Mouse (Mus musculus): Measurements from ENCODE around the gene Gosr2. TPM values are rescaled to one million over a fixed set of nuclear protein-coding genes. Genes with fewer than 3 reads are reported as not detected.
A peak's percentile ranks its signal among the peaks of the same experiment; 100 is the strongest.

Gene Gosr2
- total and polyA plus RNA-seq, 3 experiments, result 16.0 to 72.1 (median 69.2) TPM

DNA sequence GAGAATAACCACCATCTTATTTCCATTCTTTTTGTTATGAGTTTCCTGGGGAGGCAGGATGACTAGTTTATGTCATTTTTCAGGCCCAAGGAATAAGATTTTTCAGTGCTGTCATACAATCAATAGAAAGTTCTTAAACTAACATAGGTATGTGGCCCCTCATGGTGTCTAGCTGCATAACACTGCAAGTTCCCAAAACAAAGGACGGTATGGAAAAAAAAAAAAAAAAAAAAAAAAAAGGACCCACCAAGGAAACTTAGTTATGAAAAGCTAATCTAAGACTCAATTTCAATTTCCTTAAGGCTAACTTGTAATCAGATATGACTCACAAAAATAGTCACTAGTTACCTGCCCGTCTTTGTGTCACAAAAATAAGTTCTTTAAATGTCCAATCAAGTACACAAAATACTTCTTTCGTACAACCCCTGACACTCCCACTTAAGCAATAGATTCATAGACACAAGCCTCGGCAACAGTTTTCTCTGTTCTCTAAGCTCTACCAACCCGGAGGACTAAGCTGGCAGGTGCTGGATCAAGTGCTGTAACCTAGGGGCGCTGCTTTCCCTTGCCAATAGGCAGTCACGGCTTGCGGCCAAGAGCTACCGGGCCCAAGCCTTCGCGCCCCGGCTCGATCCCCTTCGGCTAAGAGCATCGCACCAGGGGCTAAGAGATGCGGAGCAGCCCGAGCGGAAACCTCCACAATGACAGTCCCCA, 690 bp downstream of the Gosr2 start:
- no peaks in the 10 kb centered on the region for H3K9me3 ChIP-seq (replicated peaks)
- no peak for ATAC-seq (ENCODE audit: extremely low read depth, insufficient number of reproducible peaks, low FRiP score, poor library complexity, severe bottlenecking)
- H3K36me3 ChIP-seq (replicated peaks), result peaks cover 29% of the 10 kb centered on the region
- peaks cover 26% of the 10 kb centered on the region for H3K4me1 ChIP-seq (ENCODE audit: insufficient read depth, low read depth, low read length)
- peaks cover 10% of the 10 kb centered on the region for H3K27me3 ChIP-seq (ENCODE audit: insufficient read depth, low read length)
- no peak for TF ChIP-seq GATA1 (IDR thresholded peaks at IDR 0.05; ENCODE audit: borderline replicate concordance, low read length)
- TF ChIP-seq TAL1 (conservative IDR thresholded peaks at IDR 0.05; ENCODE audit: low read depth, low read length), result no peak
- TF ChIP-seq CTCF (IDR thresholded peaks at IDR 0.05; ENCODE audit: low read depth, low read length), result no peak
- no peak for TF ChIP-seq POLR2AphosphoS5 (IDR thresholded peaks at IDR 0.05; ENCODE audit: insufficient replicate concordance, low read depth, low read length)
- no peak for TF ChIP-seq GATA2 (IDR thresholded peaks at IDR 0.05; ENCODE audit: borderline replicate concordance, low read depth, low read length)
- H3K4me3 ChIP-seq (ENCODE audit: low read depth, low read length), result peak overlapping the region; percentile 79
- no peak for DNase-seq (ENCODE audit: low spot score)

DNA sequence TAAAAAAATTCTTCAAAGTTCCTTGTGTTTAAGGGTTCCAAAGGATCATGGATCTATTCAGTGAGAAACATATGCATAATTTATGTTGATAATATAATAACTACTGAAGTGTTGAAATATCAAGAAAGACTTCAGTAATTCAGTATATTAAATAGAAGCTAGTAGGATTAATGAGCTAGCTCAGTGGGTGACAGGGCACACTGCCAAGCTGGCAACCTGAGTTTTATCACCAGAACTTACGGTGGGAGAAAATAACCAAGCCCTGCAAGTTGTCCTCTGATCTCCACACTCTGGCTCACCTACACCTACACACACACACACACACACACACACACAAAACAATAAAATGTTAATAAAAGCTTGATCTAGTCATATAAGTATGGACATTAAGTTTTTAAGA, 4.5 kb downstream of the Gosr2 start:
- H3K27me3 ChIP-seq (ENCODE audit: insufficient read depth, low read length), result no peaks in the 10 kb centered on the region
- ATAC-seq (ENCODE audit: extremely low read depth, insufficient number of reproducible peaks, low FRiP score, poor library complexity, severe bottlenecking) (no peak), DNase-seq (ENCODE audit: low spot score) (no peak)
- no peaks in the 10 kb centered on the region for H3K9me3 ChIP-seq (replicated peaks)
- H3K4me3 ChIP-seq (ENCODE audit: low read depth, low read length), result no peak overlapping the region
- peaks cover 63% of the 10 kb centered on the region for H3K36me3 ChIP-seq (replicated peaks)
- no peak for TF ChIP-seq GATA1 (IDR thresholded peaks at IDR 0.05; ENCODE audit: borderline replicate concordance, low read length)
- no peak for TF ChIP-seq POLR2AphosphoS5 (IDR thresholded peaks at IDR 0.05; ENCODE audit: insufficient replicate concordance, low read depth, low read length)
- no peak for TF ChIP-seq CTCF (IDR thresholded peaks at IDR 0.05; ENCODE audit: low read depth, low read length)
- TF ChIP-seq GATA2 (IDR thresholded peaks at IDR 0.05; ENCODE audit: borderline replicate concordance, low read depth, low read length), result no peak
- no peak for TF ChIP-seq TAL1 (conservative IDR thresholded peaks at IDR 0.05; ENCODE audit: low read depth, low read length)
- H3K4me1 ChIP-seq (ENCODE audit: insufficient read depth, low read depth, low read length), result peaks cover 26% of the 10 kb centered on the region

DNA sequence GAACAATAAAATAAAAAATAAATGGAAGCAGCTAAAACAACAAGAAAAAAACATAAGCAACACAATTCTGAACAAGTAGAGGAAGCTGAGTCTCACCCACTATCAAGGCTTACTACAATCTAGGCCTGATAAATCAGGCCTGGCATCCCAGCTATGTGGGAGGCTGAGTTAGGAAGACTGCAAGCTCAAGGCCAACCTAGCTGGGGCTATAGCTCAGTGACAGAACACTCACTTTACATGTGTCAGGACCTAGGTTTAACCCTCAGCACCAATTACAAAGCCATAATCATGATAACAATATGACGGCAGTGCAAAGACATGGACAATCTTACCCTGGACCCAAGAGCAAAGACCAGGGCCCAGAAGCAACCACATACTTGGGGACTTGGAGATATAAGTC, 6.7 kb downstream of the Gosr2 start:
- H3K9me3 ChIP-seq (replicated peaks), result no peaks in the 10 kb centered on the region
- H3K4me3 ChIP-seq (ENCODE audit: low read depth, low read length), result no peak overlapping the region
- DNase-seq (ENCODE audit: low spot score), result no peak
- H3K27me3 ChIP-seq (ENCODE audit: insufficient read depth, low read length), result no peaks in the 10 kb centered on the region
- H3K36me3 ChIP-seq (replicated peaks), result peaks cover 84% of the 10 kb centered on the region
- no peak for ATAC-seq (ENCODE audit: extremely low read depth, insufficient number of reproducible peaks, low FRiP score, poor library complexity, severe bottlenecking)
- no peak for TF ChIP-seq GATA2 (IDR thresholded peaks at IDR 0.05; ENCODE audit: borderline replicate concordance, low read depth, low read length)
- TF ChIP-seq TAL1 (conservative IDR thresholded peaks at IDR 0.05; ENCODE audit: low read depth, low read length), result no peak
- H3K4me1 ChIP-seq (ENCODE audit: insufficient read depth, low read depth, low read length), result peaks cover 22% of the 10 kb centered on the region

DNA sequence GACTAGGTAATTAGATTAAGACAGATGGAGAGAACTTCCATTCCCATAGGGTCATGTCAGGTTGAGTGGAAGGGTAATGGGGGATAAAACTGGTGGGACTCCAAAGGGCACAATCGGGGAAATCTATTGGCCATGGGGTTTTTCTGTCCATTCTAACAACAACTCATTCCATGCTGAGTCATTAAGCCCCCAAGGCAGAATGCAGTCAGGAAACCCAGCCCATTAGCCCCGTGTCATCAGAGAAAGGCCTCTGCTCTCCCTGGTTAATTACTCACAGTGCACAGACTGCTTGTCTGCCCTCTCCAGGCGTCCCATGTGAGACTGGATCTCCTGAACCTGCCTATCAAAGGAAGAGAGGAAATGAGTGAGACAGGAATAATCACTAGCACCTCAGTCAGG, 8.7 kb downstream of the Gosr2 start:
- no peak overlapping the region for H3K4me3 ChIP-seq (ENCODE audit: low read depth, low read length)
- H3K9me3 ChIP-seq (replicated peaks), result no peaks in the 10 kb centered on the region
- TF ChIP-seq GATA1 (IDR thresholded peaks at IDR 0.05; ENCODE audit: borderline replicate concordance, low read length) (no peak), TAL1 (conservative IDR thresholded peaks at IDR 0.05; ENCODE audit: low read depth, low read length) (no peak), POLR2AphosphoS5 (IDR thresholded peaks at IDR 0.05; ENCODE audit: insufficient replicate concordance, low read depth, low read length) (no peak), CTCF (IDR thresholded peaks at IDR 0.05; ENCODE audit: low read depth, low read length) (no peak), GATA2 (IDR thresholded peaks at IDR 0.05; ENCODE audit: borderline replicate concordance, low read depth, low read length) (no peak)
- DNase-seq (ENCODE audit: low spot score) (no peak), ATAC-seq (ENCODE audit: extremely low read depth, insufficient number of reproducible peaks, low FRiP score, poor library complexity, severe bottlenecking) (no peak)
- H3K4me1 ChIP-seq (ENCODE audit: insufficient read depth, low read depth, low read length), result peaks cover 9% of the 10 kb centered on the region
- H3K27me3 ChIP-seq (ENCODE audit: insufficient read depth, low read length), result no peaks in the 10 kb centered on the region
- H3K36me3 ChIP-seq (replicated peaks), result peaks cover 86% of the 10 kb centered on the region

DNA sequence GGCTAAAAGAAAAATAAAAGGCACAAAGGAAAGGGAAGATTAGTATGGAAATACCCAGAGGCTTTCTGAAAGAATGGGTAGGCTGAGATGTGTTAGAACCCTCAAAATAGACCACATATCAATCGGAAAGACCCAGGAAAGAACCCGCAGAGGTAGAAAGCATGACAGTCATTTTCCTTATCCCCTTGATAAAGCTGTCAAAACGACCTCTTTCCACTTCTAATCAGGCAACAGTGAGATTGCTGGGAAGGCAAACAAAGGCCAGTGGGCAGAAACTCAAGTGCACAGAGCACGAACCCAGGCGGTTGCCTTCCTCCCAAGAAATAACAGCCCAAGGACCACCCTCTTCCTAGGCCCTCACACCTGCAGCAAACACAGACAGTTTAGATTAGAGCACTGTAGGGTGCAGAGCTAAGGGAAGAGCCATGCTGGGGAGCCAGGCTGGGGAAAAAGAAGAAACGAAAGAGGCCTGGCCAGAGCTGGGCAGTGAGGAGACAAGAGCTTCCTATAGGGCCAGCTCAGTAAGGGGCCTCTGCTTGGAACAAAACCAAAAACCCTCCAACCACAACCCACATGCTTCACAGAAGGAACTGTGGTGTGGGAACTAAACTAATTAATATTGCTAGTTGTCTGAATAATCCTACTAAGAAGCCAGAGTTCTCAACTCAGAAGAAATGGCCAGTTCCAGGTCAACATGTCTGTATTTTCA, 9.3 kb downstream of the Gosr2 start:
- H3K4me3 ChIP-seq (ENCODE audit: low read depth, low read length), result no peak overlapping the region
- no peaks in the 10 kb centered on the region for H3K27me3 ChIP-seq (ENCODE audit: insufficient read depth, low read length)
- no peaks in the 10 kb centered on the region for H3K9me3 ChIP-seq (replicated peaks)
- peaks cover 9% of the 10 kb centered on the region for H3K4me1 ChIP-seq (ENCODE audit: insufficient read depth, low read depth, low read length)
- DNase-seq (ENCODE audit: low spot score) (no peak), ATAC-seq (ENCODE audit: extremely low read depth, insufficient number of reproducible peaks, low FRiP score, poor library complexity, severe bottlenecking) (no peak)
- no peak for TF ChIP-seq TAL1 (conservative IDR thresholded peaks at IDR 0.05; ENCODE audit: low read depth, low read length)
- no peak for TF ChIP-seq GATA1 (IDR thresholded peaks at IDR 0.05; ENCODE audit: borderline replicate concordance, low read length)
- no peak for TF ChIP-seq POLR2AphosphoS5 (IDR thresholded peaks at IDR 0.05; ENCODE audit: insufficient replicate concordance, low read depth, low read length)
- TF ChIP-seq GATA2 (IDR thresholded peaks at IDR 0.05; ENCODE audit: borderline replicate concordance, low read depth, low read length), result no peak
- H3K36me3 ChIP-seq (replicated peaks), result peaks cover 90% of the 10 kb centered on the region

GRCm38 (mm10) chr11:103686706-103687105, 11.0 kb downstream of the Gosr2 start:
- ATAC-seq (ENCODE audit: extremely low read depth, insufficient number of reproducible peaks, low FRiP score, poor library complexity, severe bottlenecking), result no peak
- Histone ChIP-seq H3K9me3 (replicated peaks) (no peaks in the 10 kb centered on the region), H3K36me3 (replicated peaks) (peaks cover 96% of the 10 kb centered on the region), H3K4me3 (ENCODE audit: low read depth, low read length) (no peak overlapping the region), H3K4me1 (ENCODE audit: insufficient read depth, low read depth, low read length) (peaks cover 9% of the 10 kb centered on the region), H3K27me3 (ENCODE audit: insufficient read depth, low read length) (no peaks in the 10 kb centered on the region)
- no peak for DNase-seq (ENCODE audit: low spot score)
- TF ChIP-seq TAL1 (conservative IDR thresholded peaks at IDR 0.05; ENCODE audit: low read depth, low read length) (no peak), POLR2AphosphoS5 (IDR thresholded peaks at IDR 0.05; ENCODE audit: insufficient replicate concordance, low read depth, low read length) (no peak), GATA1 (IDR thresholded peaks at IDR 0.05; ENCODE audit: borderline replicate concordance, low read length) (no peak), CTCF (IDR thresholded peaks at IDR 0.05; ENCODE audit: low read depth, low read length) (no peak), GATA2 (IDR thresholded peaks at IDR 0.05; ENCODE audit: borderline replicate concordance, low read depth, low read length) (no peak)

Data from G1E (cell line).